Mouse (Mus musculus) telencephalon, adult 2 months (tissue): ENCODE data around the gene Ppp1r12a.

ENCODE experiments used
- DNase-seq: peaks from one replicate; pipeline ENCODE4 v3.0.0-alpha.2; 2011; ENCODE audit warnings: low read depth, low spot score

The Ppp1r12a gene

DNA sequence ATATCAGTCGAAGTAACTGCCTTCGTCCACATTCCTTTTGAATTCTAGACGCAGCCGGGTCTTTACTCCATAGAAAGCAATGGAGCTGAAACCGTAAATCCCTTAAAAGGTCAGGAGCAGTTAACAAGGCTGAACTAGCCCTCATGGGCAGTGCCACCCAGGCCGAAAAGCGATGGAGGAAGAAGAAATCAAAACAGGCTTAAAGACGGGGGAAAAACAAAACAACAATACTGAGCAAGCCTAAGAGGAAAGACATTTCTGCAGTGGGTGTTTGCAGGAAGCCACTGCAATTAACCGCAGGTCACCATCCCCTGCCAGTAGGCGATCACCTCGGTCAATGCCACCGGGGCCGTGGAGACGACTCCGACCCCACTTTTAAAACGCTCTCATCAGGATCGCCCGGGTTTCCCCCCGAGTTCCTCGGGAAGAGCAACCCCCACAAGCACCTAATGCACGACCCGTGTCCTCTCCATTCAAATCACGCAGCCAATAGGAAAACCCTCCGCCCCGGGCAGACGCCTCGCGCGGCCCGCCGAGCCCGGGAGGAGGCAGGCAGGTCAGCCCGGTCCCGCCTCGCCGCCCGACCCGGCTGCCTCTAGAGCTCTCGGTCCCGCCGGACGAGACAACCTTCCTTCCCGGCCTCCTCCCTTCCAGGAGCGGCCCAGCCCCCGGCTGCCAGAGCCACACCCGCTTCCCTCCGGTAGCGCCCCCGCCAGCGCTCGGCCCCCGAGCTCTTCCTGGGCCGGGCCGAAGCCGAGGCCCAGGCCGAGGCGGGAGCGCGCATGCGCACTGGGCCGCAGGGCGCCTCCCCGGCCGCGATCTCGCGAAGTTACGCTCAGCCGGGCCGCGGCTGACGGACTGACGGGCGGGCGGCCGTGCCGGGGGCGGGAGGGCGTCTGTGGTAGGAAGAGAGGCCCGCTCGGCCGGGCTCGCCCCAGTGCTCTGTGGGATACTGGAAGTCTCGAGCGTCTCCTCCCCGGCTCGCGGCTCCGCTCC, at the start of gene Ppp1r12a:
Gene Ppp1r12a, plus strand, starts transcription at position 933 of the 996 bp plus-strand sequence.
- DNase-seq: peak; percentile 89

DNA sequence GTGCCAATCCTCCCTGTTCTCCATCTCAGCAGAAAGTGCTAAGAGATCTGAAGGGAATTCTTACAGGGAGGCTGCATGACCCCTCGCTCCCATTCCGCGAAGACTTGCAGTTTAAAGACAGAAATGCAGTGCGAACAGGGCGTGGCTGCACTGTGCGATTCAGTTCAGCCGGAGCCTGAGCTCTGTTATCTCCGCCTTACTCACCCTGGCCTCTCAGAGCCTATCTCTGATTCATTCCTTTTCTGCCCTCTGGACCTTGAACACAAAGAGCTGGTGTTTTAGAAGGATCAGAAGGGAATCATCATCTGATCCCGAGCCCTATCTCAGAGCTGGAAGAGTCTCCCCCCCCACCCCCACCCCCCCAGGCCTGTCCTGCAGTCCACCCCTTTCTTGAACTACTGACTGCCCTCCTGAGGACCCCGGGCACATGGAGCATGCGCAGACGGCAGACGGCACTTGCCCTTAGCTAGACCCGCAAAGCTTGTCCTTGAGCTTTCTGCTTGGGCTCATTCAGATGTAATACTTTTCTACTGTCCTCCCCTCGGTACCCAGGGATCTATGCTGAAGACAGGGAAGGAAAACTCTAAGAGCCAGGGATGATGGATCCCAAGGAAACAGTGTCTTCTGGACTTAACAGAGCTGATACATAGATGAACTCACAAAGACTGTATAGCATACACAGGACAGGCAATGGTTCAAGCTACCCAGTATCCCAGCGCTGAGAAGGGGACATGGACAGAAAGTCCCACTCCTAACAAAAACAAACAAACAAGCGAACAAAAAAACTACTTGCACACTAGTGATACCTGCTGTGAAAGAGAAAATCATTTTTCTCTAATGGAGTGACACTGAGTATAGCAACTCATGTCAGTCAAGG, 48.4 kb upstream of the Ppp1r12a start:
- DNase-seq: no peak

DNA sequence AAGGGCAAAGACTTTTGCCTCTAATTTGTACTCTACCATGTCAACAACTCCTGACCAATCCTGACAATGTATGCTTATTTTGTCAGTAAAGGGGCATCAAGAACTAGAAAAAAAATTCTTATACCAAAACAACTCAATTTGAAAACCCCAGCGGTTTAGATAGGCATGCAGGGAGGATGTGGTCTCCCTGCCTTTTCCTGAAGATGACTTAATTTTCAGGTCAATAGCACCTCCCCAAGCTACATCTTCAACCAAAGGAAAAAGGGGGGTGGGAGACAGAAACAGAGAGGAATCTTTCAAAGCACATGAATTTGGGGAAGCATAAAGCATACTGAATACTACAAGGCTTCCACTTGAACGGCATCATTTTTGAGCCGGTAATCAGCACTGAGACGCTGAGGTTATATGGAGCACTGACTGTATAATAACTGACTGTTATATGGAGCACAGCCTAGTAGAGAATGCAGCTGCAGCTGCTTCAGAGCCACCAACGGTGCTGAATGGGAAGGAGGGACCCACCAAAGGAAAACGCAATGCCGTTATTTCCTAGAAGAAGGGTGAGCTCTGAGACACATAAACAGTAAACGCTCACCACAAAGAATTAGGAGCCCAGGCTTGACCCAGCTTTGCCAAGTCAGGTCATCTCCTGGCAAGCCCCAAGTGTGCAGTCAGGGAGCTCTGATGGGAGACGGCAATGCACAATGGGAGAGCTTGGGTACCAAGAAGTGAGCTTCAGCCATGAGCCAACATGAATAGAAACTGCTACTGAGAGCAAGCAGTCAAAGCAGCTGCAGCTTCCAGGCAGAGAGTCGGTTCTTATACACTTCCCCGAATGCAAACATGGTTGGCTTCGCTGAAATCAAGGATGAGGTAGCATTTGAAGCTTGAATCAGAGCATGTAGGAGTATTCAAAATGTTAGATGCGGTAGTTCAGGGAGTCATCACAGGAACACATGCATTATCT, 43.5 kb upstream of the Ppp1r12a start:
- no peak for DNase-seq

DNA sequence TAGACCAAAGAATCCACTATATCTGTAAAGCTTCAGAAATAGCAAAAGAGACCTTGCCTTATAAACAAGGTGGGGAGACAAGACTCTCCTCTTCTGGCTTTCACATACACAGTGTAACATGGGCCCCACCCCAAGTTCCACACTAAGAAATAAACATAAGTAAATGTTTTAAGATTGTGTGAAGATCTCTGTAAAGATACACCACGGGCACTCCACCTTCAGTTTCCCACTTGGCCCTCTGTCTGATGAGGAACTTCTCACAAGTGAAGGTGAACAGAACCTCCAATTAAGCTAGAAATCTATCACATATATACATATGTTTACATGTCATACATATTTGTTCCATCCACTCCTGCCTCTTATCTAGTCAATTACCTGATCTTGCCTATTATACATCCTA, 42.6 kb upstream of the Ppp1r12a start:
- DNase-seq: no peak

DNA sequence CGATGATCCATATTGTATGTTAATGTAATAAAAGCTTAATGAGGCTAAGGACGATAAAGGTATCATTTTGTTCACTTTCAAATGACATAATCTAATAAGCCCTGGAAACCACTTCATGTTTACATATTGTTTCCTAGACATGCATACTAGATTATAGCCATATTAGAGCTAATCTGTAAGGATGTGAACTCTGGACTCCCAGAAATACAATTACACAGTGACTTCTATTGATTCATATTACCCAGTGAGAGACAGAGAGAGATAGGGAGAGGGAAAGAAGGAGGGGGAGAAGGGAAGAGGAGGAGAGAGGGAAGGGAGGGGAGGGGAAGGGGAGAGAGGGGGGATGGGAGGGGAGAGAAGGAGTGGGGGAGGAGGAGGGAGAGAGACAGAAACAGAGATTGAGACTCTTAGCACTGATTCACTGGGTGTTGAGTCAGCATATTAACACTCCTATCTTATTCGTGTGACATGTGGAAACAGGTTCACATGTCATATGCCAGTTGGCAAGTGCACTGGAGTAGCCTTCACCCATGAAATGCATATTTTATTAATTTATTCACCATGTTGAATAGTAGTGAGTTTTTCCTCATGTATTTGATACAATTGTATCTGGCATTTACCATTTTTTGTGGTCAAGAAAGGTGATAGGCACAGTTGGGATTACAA, 36.9 kb upstream of the Ppp1r12a start:
- DNase-seq: no peak

DNA sequence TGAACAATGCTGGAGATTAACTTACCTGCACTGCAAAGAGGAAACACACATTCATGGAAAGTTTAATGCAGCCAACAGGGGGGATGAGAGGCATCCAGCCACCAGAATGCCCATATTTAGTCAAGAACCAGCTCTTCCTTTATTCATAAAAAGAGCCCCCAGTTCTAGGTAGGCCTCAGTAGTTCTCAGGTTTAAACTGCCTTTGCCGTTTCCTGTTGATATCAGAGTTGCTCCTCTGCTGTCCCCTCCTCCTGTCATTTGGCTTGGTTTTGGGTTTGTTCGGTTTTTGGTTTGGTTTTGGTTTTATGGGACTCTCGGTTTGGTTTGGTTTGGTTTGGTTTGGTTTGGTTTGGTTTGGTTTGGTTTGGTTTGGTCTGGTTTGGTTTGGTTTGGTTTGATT, 32.8 kb upstream of the Ppp1r12a start:
- DNase-seq: no peak

DNA sequence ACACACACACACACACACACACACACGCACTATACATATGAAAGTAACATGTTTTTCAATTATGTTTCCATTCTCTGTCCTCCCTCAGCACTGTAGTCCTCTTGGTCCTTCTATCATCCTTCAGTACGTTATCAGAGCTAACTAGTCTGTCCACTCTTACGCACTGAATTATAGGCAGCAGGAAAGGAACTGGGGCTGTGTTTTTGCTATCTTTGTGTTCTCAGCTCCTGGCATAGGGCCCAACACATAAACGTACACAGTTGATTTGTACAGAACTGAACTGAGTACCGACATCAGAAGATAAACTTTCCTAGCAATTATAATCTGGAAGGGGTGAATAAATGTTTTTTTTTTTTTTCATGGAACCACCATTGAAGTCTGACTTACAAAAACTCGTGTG, 30.1 kb upstream of the Ppp1r12a start:
- DNase-seq: no peak

DNA sequence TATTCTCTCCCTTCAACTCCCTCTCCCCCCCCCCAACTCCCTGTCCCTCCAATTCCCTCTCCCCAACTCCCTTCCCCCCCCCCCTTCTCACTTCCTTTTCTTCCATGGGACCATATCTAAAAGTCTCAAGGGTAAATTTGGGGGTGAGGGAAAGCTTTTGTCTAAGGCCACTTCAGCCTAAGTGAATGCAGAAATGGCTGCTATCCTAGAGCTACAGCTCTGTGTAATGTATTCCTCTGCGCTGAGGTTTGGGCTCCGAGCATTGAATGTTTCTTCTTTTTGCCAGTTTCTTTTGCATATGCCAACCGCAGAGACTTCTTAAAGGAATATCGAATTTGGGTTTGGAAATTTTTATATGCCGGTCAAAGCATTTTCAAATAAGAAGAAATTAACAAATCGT, 28.7 kb upstream of the Ppp1r12a start:
- no peak for DNase-seq

DNA sequence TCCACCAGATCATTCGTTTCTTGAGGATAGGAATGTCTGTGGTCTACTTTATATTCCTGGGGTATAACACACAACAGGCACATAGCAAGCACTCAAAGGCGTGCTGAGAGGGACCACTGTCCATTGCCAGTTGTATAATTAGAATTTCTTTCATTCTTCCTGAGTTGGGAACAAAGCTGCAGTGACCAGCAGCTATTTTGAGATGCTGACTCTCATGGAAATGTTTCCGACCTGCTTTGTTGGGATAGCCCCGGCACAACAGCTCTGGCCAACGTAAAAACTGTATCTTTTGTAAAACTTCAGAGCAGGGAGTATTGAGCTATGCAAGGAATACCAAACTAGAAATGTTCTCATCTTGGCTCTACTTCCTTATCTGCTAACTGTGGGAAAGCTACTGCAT, 28.2 kb upstream of the Ppp1r12a start:
- no peak for DNase-seq

DNA sequence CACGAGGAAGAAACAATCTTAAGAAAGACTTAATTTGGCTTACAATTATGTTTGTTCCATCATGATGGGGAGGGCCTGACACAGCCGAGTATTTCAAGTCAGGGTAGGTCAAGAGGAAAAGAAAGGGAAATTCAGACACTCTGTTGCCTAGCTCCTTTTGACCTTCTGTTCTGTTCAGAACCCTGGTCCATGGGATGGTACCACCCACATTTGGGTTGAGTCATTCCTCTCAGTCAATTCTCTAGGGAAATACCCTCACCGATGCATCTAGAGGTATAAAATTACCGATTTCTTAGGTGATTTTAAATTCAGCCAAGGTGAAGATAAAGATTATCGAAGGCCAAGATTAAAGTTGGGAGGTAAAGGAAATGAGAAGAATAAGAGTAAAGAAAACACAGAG, 23.6 kb upstream of the Ppp1r12a start:
- no peak for DNase-seq

DNA sequence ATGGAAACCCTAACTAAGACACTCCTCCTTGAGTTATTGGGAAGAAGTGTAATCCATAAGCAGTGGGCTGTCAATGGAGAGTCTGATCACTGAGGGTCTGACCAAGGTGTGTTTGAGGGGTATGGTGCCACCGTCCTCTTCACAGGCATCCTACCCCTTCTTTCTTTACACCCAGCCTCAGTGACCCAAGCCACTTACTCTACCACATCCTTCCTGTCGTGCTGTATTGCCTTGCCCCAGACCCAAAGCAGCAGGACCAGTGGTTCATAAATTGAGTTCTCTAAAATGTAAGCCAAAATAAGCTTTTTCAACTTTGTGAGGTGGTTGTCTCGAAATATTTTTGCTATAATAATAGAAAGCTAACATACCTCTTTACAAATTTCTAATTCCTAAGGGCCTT, 22.2 kb upstream of the Ppp1r12a start:
- no peak for DNase-seq

DNA sequence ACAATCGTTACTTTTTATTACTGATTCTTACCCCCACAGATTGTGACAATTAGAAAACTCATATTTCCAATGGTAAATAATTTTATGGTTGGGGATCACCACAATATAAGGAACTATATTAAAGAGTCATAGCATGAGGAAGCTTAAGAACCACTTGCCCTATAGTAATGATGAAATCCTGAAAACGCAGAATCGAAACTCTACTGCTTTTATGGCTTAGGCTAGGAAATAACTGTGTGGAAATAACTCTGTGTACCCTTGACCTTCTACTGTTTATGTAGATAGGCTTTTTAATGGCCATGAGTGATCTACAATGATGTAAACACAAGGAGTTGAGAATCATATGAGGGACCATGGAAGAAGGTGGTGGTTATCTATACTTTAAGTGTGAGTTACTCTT, 21.3 kb upstream of the Ppp1r12a start:
- DNase-seq: no peak

DNA sequence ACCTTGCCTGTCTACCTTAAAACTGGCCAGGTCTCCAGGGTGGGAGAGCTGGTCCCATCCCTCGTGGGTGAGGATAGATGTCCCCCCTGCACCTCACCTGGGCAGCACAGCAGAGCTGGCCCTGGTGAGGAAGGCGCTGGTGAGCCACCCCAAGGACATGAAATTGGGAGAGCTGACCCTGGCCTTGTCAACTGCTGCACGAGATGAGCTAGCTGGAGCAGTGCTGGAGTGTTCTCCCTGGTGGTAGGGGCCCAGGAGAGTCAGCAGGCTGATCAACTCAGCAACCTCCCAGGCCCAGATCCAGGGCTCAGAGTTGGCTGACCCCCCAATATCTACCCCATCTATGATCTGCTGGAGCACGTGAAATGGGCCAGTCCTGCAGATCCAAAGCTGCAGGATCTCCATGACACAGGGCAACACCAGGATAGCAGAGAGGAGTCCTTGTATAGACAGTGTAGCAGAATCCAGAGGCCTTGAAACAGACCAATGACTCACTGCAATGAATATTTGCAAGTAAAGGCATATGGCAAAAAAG, 17.9 kb upstream of the Ppp1r12a start:
- DNase-seq: no peak

DNA sequence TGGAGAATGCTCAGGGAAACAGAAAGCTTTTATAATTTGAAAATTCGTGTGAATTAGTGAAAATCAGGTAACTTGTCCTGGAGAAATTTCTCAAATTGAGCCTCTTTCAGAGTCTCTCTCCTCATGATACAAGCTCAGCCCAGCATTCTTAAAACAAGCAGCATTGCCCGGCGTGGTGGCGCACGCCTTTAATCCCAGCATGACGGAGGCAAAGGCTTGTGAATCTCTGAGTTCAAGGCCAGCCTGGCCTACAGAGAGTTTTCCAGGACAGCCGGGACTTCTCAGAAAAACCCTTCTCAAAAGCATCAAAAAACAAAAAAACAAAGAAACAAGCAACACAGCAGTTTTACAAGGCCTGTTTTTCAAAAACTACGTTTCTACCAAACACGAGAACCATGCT, 16.3 kb upstream of the Ppp1r12a start:
- DNase-seq: no peak

DNA sequence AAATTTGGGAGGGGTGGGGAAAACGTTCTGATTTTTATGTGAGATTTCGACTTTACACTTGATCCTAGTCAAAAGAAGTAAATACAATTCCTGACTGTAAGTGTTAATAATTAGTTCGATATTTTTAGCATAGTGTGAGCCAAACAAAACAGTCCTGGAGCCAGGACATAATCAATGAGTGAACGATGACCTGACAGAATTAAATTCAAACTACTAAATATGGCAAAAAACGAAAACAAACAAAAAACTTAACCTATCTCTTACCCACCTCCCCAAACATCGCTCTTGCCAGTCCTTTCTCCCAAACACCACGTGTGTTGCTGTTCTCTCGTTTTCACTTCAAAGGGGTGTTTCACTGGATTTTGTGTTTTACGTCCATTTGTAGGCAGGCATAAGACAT, 15.0 kb upstream of the Ppp1r12a start:
- no peak for DNase-seq

DNA sequence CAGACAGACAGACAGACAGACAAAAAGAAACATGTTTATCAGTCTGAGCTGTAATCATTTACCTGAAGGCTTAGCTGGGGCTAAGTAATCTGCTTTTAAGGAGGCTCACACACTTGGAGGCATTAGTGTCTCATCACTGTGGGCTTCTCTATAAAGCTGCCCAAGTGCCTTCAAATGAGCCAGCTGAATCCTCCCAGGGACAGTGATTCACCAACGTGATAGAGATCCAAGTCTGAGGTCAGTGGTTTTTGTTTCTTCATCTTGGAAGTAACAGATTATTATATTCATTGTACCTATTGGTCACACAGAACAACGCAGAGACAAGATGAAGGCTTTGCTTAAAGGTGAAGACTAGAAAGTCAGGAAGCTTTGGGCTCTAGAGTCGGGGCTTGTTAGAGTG, 8.7 kb upstream of the Ppp1r12a start:
- DNase-seq: no peak

DNA sequence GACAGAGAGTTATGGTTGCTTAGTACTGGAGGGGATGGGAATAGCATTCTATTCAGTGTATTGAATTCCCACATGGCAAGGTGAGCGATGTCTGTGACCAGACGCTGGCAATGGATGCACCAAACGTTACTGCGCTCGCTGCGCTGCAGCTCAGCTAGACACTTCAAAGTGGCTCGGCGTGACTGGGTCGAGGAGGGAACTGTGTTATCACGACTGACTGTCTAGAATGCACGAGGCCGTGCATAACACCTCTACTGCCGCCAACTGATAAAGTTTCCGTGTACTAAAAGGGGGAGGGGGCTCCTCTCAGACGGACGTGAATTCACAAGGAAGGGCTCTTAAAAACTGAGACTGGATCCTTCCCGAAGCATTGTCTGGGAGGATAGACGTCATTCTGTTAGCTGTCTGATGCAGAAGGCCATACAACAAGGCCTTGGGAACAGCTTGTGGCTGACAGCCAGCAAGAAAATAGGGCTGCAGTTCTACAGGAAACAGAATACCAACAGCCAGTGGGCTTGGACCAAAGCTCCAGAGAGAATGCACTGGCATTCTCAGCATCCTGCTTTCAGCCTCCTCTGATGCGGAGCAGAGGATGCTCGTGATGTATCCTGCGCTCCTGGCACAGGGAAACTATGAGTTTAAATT, 6.8 kb upstream of the Ppp1r12a start:
- no peak for DNase-seq

DNA sequence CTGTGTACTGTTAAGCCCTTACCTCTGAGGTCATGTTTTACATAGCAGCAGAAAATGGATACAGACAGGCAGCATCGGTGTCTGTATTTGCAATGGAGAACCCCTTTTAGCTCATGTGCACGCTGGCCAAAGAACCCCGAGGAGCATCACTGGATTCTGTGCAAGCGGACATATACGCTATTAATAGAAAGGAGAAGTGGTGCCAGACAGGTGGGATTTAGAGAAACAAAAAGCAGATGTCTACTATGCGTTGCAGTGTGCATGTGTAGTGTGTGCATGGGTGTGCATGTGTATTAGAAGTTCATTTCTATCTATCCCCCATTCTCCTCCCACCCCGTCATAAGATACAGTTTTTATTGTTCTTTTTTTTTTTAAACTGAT, 6.3 kb upstream of the Ppp1r12a start:
- DNase-seq: no peak

DNA sequence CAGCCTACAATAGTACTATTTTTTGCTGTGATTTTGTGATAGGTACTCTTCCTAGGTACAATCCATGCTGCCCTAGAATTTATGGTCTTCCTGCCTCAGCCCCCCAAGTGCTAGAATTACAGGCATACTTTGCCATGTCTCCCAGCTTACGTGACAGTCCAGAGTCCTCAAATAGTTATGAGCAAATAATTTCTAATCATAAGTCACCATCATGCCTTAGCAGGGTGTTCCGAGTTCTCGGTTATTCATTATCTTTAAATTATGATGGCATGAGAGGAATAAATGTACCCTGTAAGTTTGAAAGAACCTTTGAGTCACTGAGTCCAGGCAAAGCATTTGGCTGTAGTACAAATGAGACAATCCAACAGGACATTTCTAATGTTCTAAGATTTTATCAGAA, 5.9 kb upstream of the Ppp1r12a start:
- no peak for DNase-seq

DNA sequence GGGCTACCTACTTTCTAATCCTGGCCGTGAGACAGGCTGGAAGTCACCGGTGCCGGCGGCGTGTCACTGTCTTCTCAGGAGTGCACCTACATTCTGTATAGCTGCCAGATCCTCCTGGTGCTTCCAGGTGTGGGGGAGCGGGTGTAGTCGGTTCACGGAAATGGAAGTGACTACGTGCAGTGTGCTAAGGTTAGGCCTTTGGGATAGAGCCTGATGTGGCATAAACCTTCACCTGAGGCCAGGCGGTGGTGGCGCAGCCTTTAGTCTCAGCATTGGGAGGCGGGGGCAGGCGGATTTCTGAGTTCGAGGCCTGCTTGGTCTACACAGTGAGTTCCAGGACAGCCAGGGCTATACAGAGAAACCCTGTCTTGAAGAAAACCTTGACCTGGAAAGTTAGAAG, 3.0 kb upstream of the Ppp1r12a start:
- DNase-seq: no peak
